Mouse (Mus musculus) ovary, adult 10 weeks (tissue): Measurements from ENCODE around the gene Olfr259. TPM values are rescaled to one million over a fixed set of nuclear protein-coding genes. Genes with fewer than 3 reads are reported as not detected.

Experiments used
- polyA plus RNA-seq: library from polyadenylated mRNA; stranded (reverse); fragments of 350-450 nt; fragmentation: Illumina TruSeq; extraction: RNeasy Lipid Tissue Mini Kit (QIAGEN cat#74804); gene quantifications from one replicate; pipeline ENCODE4 v1.2.3, GENCODE M21; 2014

The Olfr259 gene
- polyA plus RNA-seq, result not detected

DNA sequence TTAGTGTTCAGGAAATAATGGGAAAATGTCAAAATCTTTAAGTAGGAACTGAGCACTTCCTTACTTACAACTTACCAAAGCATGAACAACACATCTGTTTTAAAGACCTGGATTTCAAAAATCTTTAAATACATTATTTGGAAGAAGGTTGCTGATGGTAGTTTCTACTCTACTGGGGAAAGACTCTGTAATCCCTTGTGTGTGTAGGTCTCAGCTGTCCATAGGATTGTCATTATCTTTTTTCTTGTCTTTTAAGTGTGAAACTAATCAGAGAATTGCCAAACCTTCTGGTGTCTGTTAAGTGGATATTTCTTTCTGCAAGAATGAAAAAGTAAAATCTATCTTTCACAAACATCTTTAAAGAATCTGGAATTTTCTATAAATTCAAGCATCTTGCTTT lies at the start of gene Olfr259:
Gene Olfr259 (minus strand): TSS at position 101 of the 400 bp plus-strand sequence.

DNA sequence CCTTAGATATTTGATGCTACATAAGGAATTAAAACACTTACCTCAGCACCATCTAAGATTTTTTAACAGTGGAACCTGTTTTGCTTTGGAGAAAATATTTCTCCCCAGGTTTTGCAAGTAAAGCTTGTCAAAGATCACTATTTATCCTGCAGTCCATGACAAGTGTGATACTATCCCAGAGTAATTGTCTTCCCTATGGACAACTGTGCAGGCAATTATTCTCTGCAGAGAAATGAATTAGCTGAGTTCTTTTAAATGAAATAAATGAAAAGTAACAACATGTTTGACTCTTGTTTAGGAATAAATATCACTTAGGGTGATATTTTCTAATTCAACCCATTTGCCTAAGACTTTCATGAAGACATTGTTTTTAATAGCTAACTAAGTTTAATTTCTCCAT lies 38.2 kb upstream of the Olfr259 start, which contains the start of gene Olfr1111:
Gene Olfr1111 (minus strand): TSS at position 101 of the 400 bp plus-strand sequence.

DNA sequence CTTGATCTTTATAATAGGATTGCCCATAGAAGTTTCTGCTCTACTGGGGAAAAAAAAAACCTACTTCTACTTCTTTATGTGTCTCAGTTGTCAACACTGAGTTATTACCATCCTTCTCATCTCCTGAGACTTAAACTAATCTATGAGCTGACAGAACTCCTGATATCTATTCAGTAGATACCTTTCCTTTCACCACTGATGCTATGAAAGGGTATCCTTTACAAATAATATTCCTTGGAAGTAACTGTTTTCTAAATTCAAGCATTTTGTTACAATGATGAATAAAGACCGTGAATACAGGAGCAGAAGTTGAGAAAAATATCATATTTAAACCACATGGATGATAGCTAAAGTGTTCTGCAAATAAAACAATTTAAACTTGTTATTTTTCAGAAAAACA lies 25.8 kb upstream of the Olfr259 start, which contains the start of gene Olfr1110:
Gene Olfr1110 (minus strand): TSS at position 101 of the 400 bp plus-strand sequence.

DNA sequence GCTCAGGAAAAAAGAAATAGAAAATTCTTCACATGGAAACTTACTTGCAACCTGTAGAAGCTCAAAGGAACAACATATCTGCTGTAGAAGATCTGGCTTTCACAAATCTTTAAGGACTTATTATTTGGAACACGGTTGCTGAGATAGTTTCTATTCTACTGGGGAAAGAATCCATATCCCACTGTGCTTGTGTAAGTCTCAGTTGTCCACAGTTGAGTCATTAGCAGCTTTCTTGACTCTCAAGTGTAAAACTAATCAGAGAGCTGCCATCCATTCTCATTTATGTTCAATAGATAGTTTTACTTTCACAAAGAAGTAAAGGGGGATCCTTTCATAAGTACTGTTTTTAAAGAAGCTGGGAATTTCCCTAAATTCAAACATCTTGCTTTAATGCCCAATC lies 18.5 kb downstream of the Olfr259 start, which contains the start of gene Olfr1109:
Gene Olfr1109 (minus strand): TSS at position 101 of the 400 bp plus-strand sequence.

DNA sequence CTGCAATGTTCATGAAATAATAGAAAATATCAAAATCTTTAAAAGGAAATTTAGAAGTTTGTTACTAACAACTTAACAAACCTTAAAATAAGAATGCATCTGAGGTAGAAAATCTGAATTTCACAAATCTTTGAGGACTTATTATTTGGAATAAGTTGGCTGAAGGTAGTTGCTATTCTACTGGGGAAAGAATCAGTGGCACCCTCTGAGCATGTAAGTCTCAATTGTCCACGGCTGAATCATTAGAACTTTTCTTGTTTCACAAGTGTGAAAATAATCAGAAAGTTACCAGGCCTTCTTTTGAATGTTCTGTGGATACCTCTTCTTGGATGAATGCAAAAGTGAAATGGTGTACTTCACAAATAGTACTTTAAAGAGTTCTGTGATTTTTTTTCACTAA lies 38.6 kb downstream of the Olfr259 start, which contains the start of gene Olfr1107:
Gene Olfr1107 (minus strand): TSS at position 101 of the 400 bp plus-strand sequence.

Other genes starting within 250 kb of the Olfr259 start
- gene Gm13723, start 239.8 kb downstream of the Olfr259 start, polyA plus RNA-seq, result not detected
- not detected for gene Olfr1097, start 222.4 kb downstream of the Olfr259 start, polyA plus RNA-seq
- gene Olfr1098, start 190.0 kb downstream of the Olfr259 start, polyA plus RNA-seq, result not detected
- not detected for gene Olfr1099, start 153.9 kb downstream of the Olfr259 start, polyA plus RNA-seq
- gene Olfr1100, start 134.6 kb downstream of the Olfr259 start, polyA plus RNA-seq, result not detected
- gene Olfr1101, start 123.3 kb downstream of the Olfr259 start, polyA plus RNA-seq, result not detected
- gene Olfr1102, start 116.2 kb downstream of the Olfr259 start, polyA plus RNA-seq, result not detected
- gene Olfr1104, start 87.5 kb downstream of the Olfr259 start, polyA plus RNA-seq, result 0.54 TPM
- not detected for gene Olfr1105, start 78.0 kb downstream of the Olfr259 start, polyA plus RNA-seq
- gene Olfr1106, start 62.3 kb downstream of the Olfr259 start, polyA plus RNA-seq, result not detected
- not detected for gene Olfr1107, start 38.8 kb downstream of the Olfr259 start, polyA plus RNA-seq
- not detected for gene Olfr1109, start 18.6 kb downstream of the Olfr259 start, polyA plus RNA-seq
- gene Olfr1110, start 25.7 kb upstream of the Olfr259 start, polyA plus RNA-seq, result not detected
- not detected for gene Olfr1111, start 38.1 kb upstream of the Olfr259 start, polyA plus RNA-seq
- gene Olfr1112, start 73.2 kb upstream of the Olfr259 start, polyA plus RNA-seq, result not detected
- not detected for gene Olfr1113, start 94.4 kb upstream of the Olfr259 start, polyA plus RNA-seq
- gene Olfr1115, start 133.4 kb upstream of the Olfr259 start, polyA plus RNA-seq, result not detected
- not detected for gene Olfr1116, start 153.0 kb upstream of the Olfr259 start, polyA plus RNA-seq
- not detected for gene Olfr1118, start 193.0 kb upstream of the Olfr259 start, polyA plus RNA-seq
- gene Olfr1120, start 240.2 kb upstream of the Olfr259 start, polyA plus RNA-seq, result not detected